Mouse (Mus musculus) midbrain, embryonic 12.5 days (tissue): ENCODE data around the gene Cdh24. TPM values are rescaled to one million over a fixed set of nuclear protein-coding genes. Genes with fewer than 3 reads are reported as not detected.

ENCODE experiments used
- ATAC-seq: fragments of 200-750 bp; cut with Nextera tagmentation; 2 replicates; pipeline ENCODE4 v1.8.0; 2017; ENCODE audit warnings: low read depth, moderate TSS enrichment, moderate library complexity; ENCODE audit not compliant: low FRiP score
- H3K27ac ChIP-seq: fragments of 300-500 bp; sonication (generic); replicated peaks from 2 replicates; pipeline ENCODE4 v1.5.1; 2016; ENCODE audit warnings: mild to moderate bottlenecking
- H3K27me3 ChIP-seq: fragments of 300-500 bp; sonication (generic); 2 replicates; pipeline ENCODE4 v1.6.1; 2016; ENCODE audit warnings: mild to moderate bottlenecking
- H3K36me3 ChIP-seq: fragments of 300-500 bp; sonication (generic); 2 replicates; pipeline ENCODE4 v1.6.1; 2016
- H3K4me1 ChIP-seq: fragments of 300-500 bp; sonication (generic); 2 replicates; pipeline ENCODE4 v1.6.1; 2016
- H3K4me2 ChIP-seq: fragments of 300-500 bp; sonication (generic); replicated peaks from 2 replicates; pipeline ENCODE4 v1.6.1; 2016; ENCODE audit warnings: mild to moderate bottlenecking, moderate library complexity
- H3K4me3 ChIP-seq: fragments of 300-500 bp; sonication (generic); 2 replicates; pipeline ENCODE4 v1.5.1; 2016; ENCODE audit warnings: mild to moderate bottlenecking
- H3K9ac ChIP-seq: fragments of 300-500 bp; sonication (generic); replicated peaks from 2 replicates; pipeline ENCODE4 v1.6.1; 2016; ENCODE audit warnings: mild to moderate bottlenecking, moderate library complexity
- H3K9me3 ChIP-seq: fragments of 300-500 bp; sonication (generic); 2 replicates; pipeline ENCODE4 v1.6.1; 2016; ENCODE audit warnings: mild to moderate bottlenecking
- WGBS: fragments of 180-500 bp; shearing (Covaris S2); methylation state at CpG from one replicate; pipeline ENCODE4 v1.1.7; 2016; 5-methylcytosine and 5-hydroxymethylcytosine counted together
- polyA plus RNA-seq: library from polyadenylated mRNA; unstranded; fragments of >200 nt; fragmentation: Nextera tagmentation; extraction: Ambion mirVana; gene quantifications from 2 replicates; pipeline ENCODE4 v1.2.1, GENCODE M21; 2016

Gene Cdh24
- 9.7 and 10.7 TPM in 2 replicates for polyA plus RNA-seq

- Histone ChIP-seq H3K9ac (peak within 1 kb of the TSS; percentile 86), H3K27me3 (no peaks in the 10 kb centered on the region), H3K4me3 (peak within 1 kb of the TSS; percentile 73), H3K4me1 (peaks cover 18% of the 10 kb centered on the region), H3K9me3 (no peaks in the 10 kb centered on the region), H3K27ac (peak within 1 kb of the TSS; percentile 92), H3K36me3 (peaks cover 71% of the 10 kb centered on the region), H3K4me2 (peak within 1 kb of the TSS; percentile 91)
- ATAC-seq: peak; percentile 90
- under 1% methylated on average over 33 of the region's 52 CpGs for WGBS
Observed at GRCm38 (mm10) chr14:54641305-54641969, at the start of gene Cdh24. TSS of gene Cdh24 (minus strand) at chr14:54641364.

GRCm38 (mm10) chr14:54687251-54687650 lies 46.1 kb upstream of the Cdh24 start:
- 11% methylated on average over 8 of the region's 8 CpGs for WGBS
- Histone ChIP-seq H3K36me3 (peaks cover 40% of the 10 kb centered on the region), H3K9ac (peak overlapping the region; percentile 72)

GRCm38 (mm10) chr14:54686522-54687143 lies 45.5 kb upstream of the Cdh24 start, which contains the start of gene Acin1:
TSS of gene Acin1 (minus strand) at chr14:54686931.
- Histone ChIP-seq H3K36me3 (peaks cover 46% of the 10 kb centered on the region), H3K4me2 (peak within 1 kb of the TSS; percentile 83), H3K9me3 (no peaks in the 10 kb centered on the region), H3K9ac (peak within 1 kb of the TSS; percentile 83), H3K27me3 (no peaks in the 10 kb centered on the region), H3K4me1 (peaks cover 23% of the 10 kb centered on the region), H3K27ac (peak within 1 kb of the TSS; percentile 92), H3K4me3 (peak within 1 kb of the TSS; percentile 75)
- whole genome bisulfite sequencing: under 1% methylated on average over 44 of the region's 44 CpGs
- ATAC-seq: peak; percentile 97

More at GRCm38 (mm10) chr14:54687251-54687650, 46.1 kb upstream of the Cdh24 start:
- peak overlapping the region; percentile 71 for H3K4me2 ChIP-seq
- no peak for ATAC-seq
- no peaks in the 10 kb centered on the region for H3K27me3 ChIP-seq
- peak overlapping the region; percentile 75 for H3K4me3 ChIP-seq
- H3K27ac ChIP-seq: peak overlapping the region; percentile 92
- H3K9me3 ChIP-seq: no peaks in the 10 kb centered on the region
- peaks cover 23% of the 10 kb centered on the region for H3K4me1 ChIP-seq

- H3K4me1 ChIP-seq: peaks cover 23% of the 10 kb centered on the region
- H3K36me3 ChIP-seq: peaks cover 49% of the 10 kb centered on the region
- peak within 1 kb of the TSS; percentile 75 for H3K4me3 ChIP-seq
- no peaks in the 10 kb centered on the region for H3K27me3 ChIP-seq
- peak; percentile 77 for ATAC-seq
- H3K27ac ChIP-seq: peak within 1 kb of the TSS; percentile 92
- peak within 1 kb of the TSS; percentile 83 for H3K4me2 ChIP-seq
- H3K9me3 ChIP-seq: no peaks in the 10 kb centered on the region
- H3K9ac ChIP-seq: peak within 1 kb of the TSS; percentile 83
- under 1% methylated on average over 41 of the region's 41 CpGs for WGBS
Observed at GRCm38 (mm10) chr14:54686063-54686521, 44.9 kb upstream of the Cdh24 start, which contains the start of gene 1700123O20Rik. TSS of gene 1700123O20Rik (plus strand) at chr14:54686216.

- no peak for ATAC-seq
Observed at GRCm38 (mm10) chr14:54685471-54685870, 44.3 kb upstream of the Cdh24 start.

GRCm38 (mm10) chr14:54682396-54682795 lies 41.2 kb upstream of the Cdh24 start:
- 92% methylated on average over 3 of the region's 3 CpGs for WGBS
- ATAC-seq: no peak
- H3K36me3 ChIP-seq: peaks cover 56% of the 10 kb centered on the region

More at GRCm38 (mm10) chr14:54685471-54685870, 44.3 kb upstream of the Cdh24 start:
- H3K4me1 ChIP-seq: peaks cover 23% of the 10 kb centered on the region
- peak overlapping the region; percentile 75 for H3K4me3 ChIP-seq
- peaks cover 47% of the 10 kb centered on the region for H3K36me3 ChIP-seq
- WGBS: 12% methylated on average over 8 of the region's 8 CpGs
- no peaks in the 10 kb centered on the region for H3K9me3 ChIP-seq
- no peaks in the 10 kb centered on the region for H3K27me3 ChIP-seq
- peak overlapping the region; percentile 92; the same call in 1 of the 2 replicates for H3K27ac ChIP-seq
- peak overlapping the region; percentile 83 for H3K9ac ChIP-seq
- peak overlapping the region; percentile 83 for H3K4me2 ChIP-seq

GRCm38 (mm10) chr14:54678657-54679304 lies 37.6 kb upstream of the Cdh24 start:
- 88% methylated on average over 16 of the region's 16 CpGs for WGBS
- Histone ChIP-seq H3K4me1 (no peaks in the 10 kb centered on the region), H3K36me3 (peaks cover 82% of the 10 kb centered on the region), H3K27me3 (no peaks in the 10 kb centered on the region), H3K4me3 (no peak overlapping the region), H3K9me3 (no peaks in the 10 kb centered on the region), H3K27ac (no peak overlapping the region), H3K9ac (no peak overlapping the region), H3K4me2 (no peak overlapping the region)
- no peak for ATAC-seq

More at GRCm38 (mm10) chr14:54682396-54682795, 41.2 kb upstream of the Cdh24 start:
- Histone ChIP-seq H3K27me3 (no peaks in the 10 kb centered on the region), H3K4me2 (no peak overlapping the region), H3K9me3 (no peaks in the 10 kb centered on the region), H3K27ac (no peak overlapping the region), H3K4me1 (peaks cover 11% of the 10 kb centered on the region), H3K4me3 (no peak overlapping the region), H3K9ac (no peak overlapping the region)

- WGBS: 91% methylated on average over 5 of the region's 5 CpGs
- H3K4me3 ChIP-seq: no peak overlapping the region
- H3K36me3 ChIP-seq: peaks cover 72% of the 10 kb centered on the region
Observed at GRCm38 (mm10) chr14:54676290-54676689, 35.1 kb upstream of the Cdh24 start.

GRCm38 (mm10) chr14:54674317-54674716 lies 33.2 kb upstream of the Cdh24 start:
- ATAC-seq: no peak
- H3K4me2 ChIP-seq: no peak overlapping the region
- H3K9ac ChIP-seq: no peak overlapping the region
- H3K27ac ChIP-seq: no peak overlapping the region
- no peaks in the 10 kb centered on the region for H3K27me3 ChIP-seq
- no peak overlapping the region for H3K4me3 ChIP-seq
- H3K36me3 ChIP-seq: peaks cover 64% of the 10 kb centered on the region
- H3K4me1 ChIP-seq: no peaks in the 10 kb centered on the region
- WGBS: 79% methylated on average over 2 of the region's 2 CpGs
- H3K9me3 ChIP-seq: no peaks in the 10 kb centered on the region

More at GRCm38 (mm10) chr14:54676290-54676689, 35.1 kb upstream of the Cdh24 start:
- H3K27me3 ChIP-seq: no peaks in the 10 kb centered on the region
- H3K4me1 ChIP-seq: no peaks in the 10 kb centered on the region
- H3K27ac ChIP-seq: no peak overlapping the region
- no peaks in the 10 kb centered on the region for H3K9me3 ChIP-seq
- H3K4me2 ChIP-seq: no peak overlapping the region
- H3K9ac ChIP-seq: no peak overlapping the region
- ATAC-seq: no peak

GRCm38 (mm10) chr14:54669381-54669780 lies 28.2 kb upstream of the Cdh24 start:
- H3K9ac ChIP-seq: no peak overlapping the region
- H3K27ac ChIP-seq: no peak overlapping the region
- no peaks in the 10 kb centered on the region for H3K9me3 ChIP-seq
- no peaks in the 10 kb centered on the region for H3K27me3 ChIP-seq
- 74% methylated on average over 4 of the region's 4 CpGs for WGBS
- no peaks in the 10 kb centered on the region for H3K4me1 ChIP-seq
- ATAC-seq: no peak
- H3K36me3 ChIP-seq: peaks cover 66% of the 10 kb centered on the region
- H3K4me2 ChIP-seq: no peak overlapping the region
- H3K4me3 ChIP-seq: no peak overlapping the region

GRCm38 (mm10) chr14:54664477-54665222 lies 23.5 kb upstream of the Cdh24 start:
- H3K36me3 ChIP-seq: peaks cover 95% of the 10 kb centered on the region

More at GRCm38 (mm10) chr14:54664477-54665222, 23.5 kb upstream of the Cdh24 start:
- Histone ChIP-seq H3K9me3 (no peaks in the 10 kb centered on the region), H3K27ac (no peak overlapping the region), H3K27me3 (no peaks in the 10 kb centered on the region), H3K9ac (no peak overlapping the region), H3K4me3 (no peak overlapping the region), H3K4me2 (no peak overlapping the region), H3K4me1 (no peaks in the 10 kb centered on the region)
- no peak for ATAC-seq
- WGBS: 94% methylated on average over 10 of the region's 10 CpGs
